Mouse (Mus musculus) stomach, embryonic 14.5 days (tissue): ENCODE measurements around the gene Chit1. TPM values are rescaled to one million over a fixed set of nuclear protein-coding genes. Genes with fewer than 3 reads are reported as not detected.

Experiments used
- ATAC-seq: fragments of 200-750 bp; cut with Nextera tagmentation; 2 replicates; pipeline ENCODE4 v1.8.0; 2017; ENCODE audit warnings: low read depth, moderate TSS enrichment; ENCODE audit not compliant: insufficient number of reproducible peaks, insufficient read depth, low FRiP score
- H3K27ac ChIP-seq: fragments of 300-500 bp; sonication (generic); 2 replicates; pipeline ENCODE4 v1.5.1; 2014; ENCODE audit warnings: mild to moderate bottlenecking, low read length, moderate library complexity, mixed read lengths
- H3K27me3 ChIP-seq: fragments of 300-500 bp; sonication (generic); 2 replicates; pipeline ENCODE4 v1.6.1; 2014; ENCODE audit warnings: low read length, control low read depth, mixed read lengths; ENCODE audit not compliant: control insufficient read depth, insufficient read depth
- H3K36me3 ChIP-seq: fragments of 300-500 bp; sonication (generic); 2 replicates; pipeline ENCODE4 v1.6.1; 2014; ENCODE audit warnings: mild to moderate bottlenecking, control low read depth, low read length, moderate library complexity, mixed read lengths; ENCODE audit not compliant: control insufficient read depth, insufficient read depth
- H3K4me1 ChIP-seq: fragments of 300-500 bp; sonication (generic); 2 replicates; pipeline ENCODE4 v1.6.1; 2014; ENCODE audit warnings: low read length, control low read depth, mixed read lengths; ENCODE audit not compliant: control insufficient read depth, insufficient read depth
- H3K4me2 ChIP-seq: fragments of 300-500 bp; sonication (generic); replicated peaks from 2 replicates; pipeline ENCODE4 v1.6.1; 2014; ENCODE audit warnings: low read depth, low read length, control low read depth
- H3K4me3 ChIP-seq: fragments of 300-500 bp; sonication (generic); 2 replicates; pipeline ENCODE4 v1.5.1; 2014; ENCODE audit warnings: low read depth, low read length, control low read depth
- H3K9ac ChIP-seq: fragments of 300-500 bp; sonication (generic); replicated peaks from 2 replicates; pipeline ENCODE4 v1.6.1; 2014; ENCODE audit warnings: low read depth, mild to moderate bottlenecking, control low read depth, low read length, moderate library complexity, mixed read lengths
- H3K9me3 ChIP-seq: fragments of 300-500 bp; sonication (generic); 2 replicates; pipeline ENCODE4 v1.6.1; 2016; ENCODE audit warnings: low read depth, low read length, control low read depth; ENCODE audit not compliant: control insufficient read depth
- WGBS: fragments of 180-500 bp; shearing (Covaris S2); extraction: QIAGEN DNeasy Blood & Tissue Kit; methylation state at CpG from one replicate; pipeline ENCODE4 v1.1.7; 2014; 5-methylcytosine and 5-hydroxymethylcytosine counted together
- polyA plus RNA-seq: library from polyadenylated mRNA; unstranded; fragments of >200 nt; fragmentation: Nextera tagmentation; extraction: Ambion mirVana; gene quantifications from 2 replicates; pipeline ENCODE4 v1.2.1, GENCODE M21; 2014

Gene Chit1
- polyA plus RNA-seq, 1 experiment from 2014 or later: not detected

GRCm38 (mm10) chr1:134082987-134083516 lies 28.0 kb upstream of the Chit1 start:
- H3K9ac ChIP-seq: no peak overlapping the region

DNA sequence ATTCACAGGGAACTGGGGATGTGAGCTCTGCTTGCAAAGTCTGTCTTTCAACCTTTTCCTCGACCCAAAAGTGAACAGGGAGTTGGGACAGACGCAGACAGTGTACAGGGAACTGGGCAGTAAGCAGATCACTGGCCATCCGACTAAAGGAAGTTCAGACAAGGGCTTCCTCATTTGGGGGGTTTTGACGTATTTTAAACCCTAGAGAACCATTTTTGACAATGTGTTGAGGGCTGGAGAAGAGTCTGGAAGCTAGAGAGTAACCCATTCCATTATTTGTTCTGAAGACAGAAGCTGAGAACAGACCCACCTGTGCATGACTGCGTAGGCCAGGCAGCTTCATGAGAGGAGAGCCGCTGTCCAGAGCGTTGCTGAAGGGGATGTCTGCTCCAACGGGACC lies 27.4 kb upstream of the Chit1 start:
- Histone ChIP-seq H3K9ac (no peak overlapping the region), H3K4me1 (peaks cover 17% of the 10 kb centered on the region), H3K4me3 (no peak overlapping the region), H3K27me3 (no peaks in the 10 kb centered on the region), H3K4me2 (no peak overlapping the region), H3K27ac (no peak overlapping the region), H3K9me3 (no peaks in the 10 kb centered on the region), H3K36me3 (no peaks in the 10 kb centered on the region)
- ATAC-seq: no peak
- 78% methylated on average over 8 of the region's 8 CpGs for whole genome bisulfite sequencing

More at GRCm38 (mm10) chr1:134082987-134083516, 28.0 kb upstream of the Chit1 start:
- Histone ChIP-seq H3K4me1 (peaks cover 20% of the 10 kb centered on the region), H3K36me3 (no peaks in the 10 kb centered on the region), H3K27ac (no peak overlapping the region), H3K4me2 (no peak overlapping the region), H3K9me3 (no peaks in the 10 kb centered on the region), H3K4me3 (no peak overlapping the region), H3K27me3 (no peaks in the 10 kb centered on the region)
- WGBS: 50% methylated on average over 11 of the region's 11 CpGs
- ATAC-seq: no peak

- 78% methylated on average over 3 of the region's 3 CpGs for WGBS
- no peak for ATAC-seq
These were observed 26.9 kb upstream of the Chit1 start for GRCm38 (mm10) chr1:134084128-134084527.

DNA sequence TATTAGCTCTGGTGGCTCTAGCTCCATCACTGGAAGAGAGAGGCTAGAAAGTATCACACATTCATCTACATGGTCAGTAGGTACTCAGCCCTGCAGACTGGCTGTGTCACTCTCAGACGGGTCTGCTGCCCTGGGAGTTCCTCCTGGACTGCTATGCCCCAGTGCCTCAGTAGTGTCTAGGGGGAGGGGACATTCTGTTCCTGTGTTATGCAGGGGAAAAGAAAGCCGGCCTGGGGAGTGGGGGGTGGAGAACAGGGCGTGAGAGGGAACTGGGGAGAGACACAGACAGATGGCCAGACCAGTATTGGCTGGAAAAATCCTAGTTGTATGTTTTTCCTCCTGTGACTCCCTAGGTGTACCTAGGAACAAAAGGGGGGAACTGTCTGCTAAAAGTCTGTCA lies 25.0 kb upstream of the Chit1 start:
- peaks cover 14% of the 10 kb centered on the region for H3K4me1 ChIP-seq
- no peak overlapping the region for H3K9ac ChIP-seq
- no peaks in the 10 kb centered on the region for H3K36me3 ChIP-seq
- no peaks in the 10 kb centered on the region for H3K27me3 ChIP-seq
- H3K4me2 ChIP-seq: no peak overlapping the region
- ATAC-seq: no peak
- WGBS: 34% methylated on average over 3 of the region's 3 CpGs
- no peak overlapping the region for H3K4me3 ChIP-seq
- no peaks in the 10 kb centered on the region for H3K9me3 ChIP-seq
- no peak overlapping the region for H3K27ac ChIP-seq

More at GRCm38 (mm10) chr1:134084128-134084527, 26.9 kb upstream of the Chit1 start:
- no peak overlapping the region for H3K9ac ChIP-seq
- H3K4me1 ChIP-seq: peaks cover 17% of the 10 kb centered on the region
- no peak overlapping the region for H3K27ac ChIP-seq
- H3K27me3 ChIP-seq: no peaks in the 10 kb centered on the region
- no peak overlapping the region for H3K4me2 ChIP-seq
- no peaks in the 10 kb centered on the region for H3K36me3 ChIP-seq
- H3K4me3 ChIP-seq: no peak overlapping the region
- no peaks in the 10 kb centered on the region for H3K9me3 ChIP-seq

- Histone ChIP-seq H3K4me1 (peaks cover 14% of the 10 kb centered on the region), H3K9me3 (no peaks in the 10 kb centered on the region), H3K27ac (no peak overlapping the region), H3K4me3 (no peak overlapping the region), H3K27me3 (no peaks in the 10 kb centered on the region), H3K4me2 (no peak overlapping the region), H3K9ac (0 out of 2 replicates have a peak overlapping the region, but pooled peaks have one; percentile 22), H3K36me3 (no peaks in the 10 kb centered on the region)
- ATAC-seq: peak; percentile 53; the same call in 1 of the 2 replicates
- WGBS: 49% methylated on average over 16 of the region's 16 CpGs
These were observed 24.1 kb upstream of the Chit1 start for GRCm38 (mm10) chr1:134086811-134087398.

DNA sequence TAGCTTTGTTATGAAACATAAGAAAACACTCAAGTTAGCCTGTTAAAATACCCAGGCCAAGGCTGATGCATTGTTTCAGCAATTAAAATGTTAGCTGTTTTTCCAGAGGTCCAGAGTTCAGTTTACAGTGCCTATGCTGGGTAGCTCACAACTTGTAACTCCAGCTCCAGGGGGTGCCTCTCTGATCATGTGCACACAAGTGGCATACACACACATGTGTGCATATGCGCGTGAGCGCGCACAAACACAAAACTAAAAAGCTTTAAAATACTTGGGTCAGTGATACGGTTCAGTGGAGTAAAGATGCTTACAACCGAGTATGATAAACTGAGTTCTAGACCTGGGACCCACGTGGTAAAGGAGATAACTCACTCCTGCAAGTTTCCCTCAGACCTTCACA lies 22.0 kb upstream of the Chit1 start:
- no peak overlapping the region for H3K4me2 ChIP-seq
- H3K4me3 ChIP-seq: no peak overlapping the region
- 83% methylated on average over 7 of the region's 7 CpGs for WGBS
- ATAC-seq: no peak
- no peak overlapping the region for H3K27ac ChIP-seq
- peaks cover 31% of the 10 kb centered on the region for H3K4me1 ChIP-seq
- H3K9ac ChIP-seq: no peak overlapping the region
- H3K27me3 ChIP-seq: no peaks in the 10 kb centered on the region
- no peaks in the 10 kb centered on the region for H3K36me3 ChIP-seq
- H3K9me3 ChIP-seq: no peaks in the 10 kb centered on the region

- WGBS: 71% methylated on average over 3 of the region's 3 CpGs
- no peaks in the 10 kb centered on the region for H3K36me3 ChIP-seq
- H3K4me2 ChIP-seq: 0 out of 2 replicates have a peak overlapping the region, but pooled peaks have one; percentile 76
- no peak for ATAC-seq
- H3K27me3 ChIP-seq: no peaks in the 10 kb centered on the region
- H3K9me3 ChIP-seq: no peaks in the 10 kb centered on the region
- 0 out of 2 replicates have a peak overlapping the region, but pooled peaks have one; percentile 88 for H3K27ac ChIP-seq
- H3K4me1 ChIP-seq: peaks cover 43% of the 10 kb centered on the region
- no peak overlapping the region for H3K4me3 ChIP-seq
- no peak overlapping the region for H3K9ac ChIP-seq
These were observed 19.2 kb upstream of the Chit1 start for GRCm38 (mm10) chr1:134091851-134092250.

DNA sequence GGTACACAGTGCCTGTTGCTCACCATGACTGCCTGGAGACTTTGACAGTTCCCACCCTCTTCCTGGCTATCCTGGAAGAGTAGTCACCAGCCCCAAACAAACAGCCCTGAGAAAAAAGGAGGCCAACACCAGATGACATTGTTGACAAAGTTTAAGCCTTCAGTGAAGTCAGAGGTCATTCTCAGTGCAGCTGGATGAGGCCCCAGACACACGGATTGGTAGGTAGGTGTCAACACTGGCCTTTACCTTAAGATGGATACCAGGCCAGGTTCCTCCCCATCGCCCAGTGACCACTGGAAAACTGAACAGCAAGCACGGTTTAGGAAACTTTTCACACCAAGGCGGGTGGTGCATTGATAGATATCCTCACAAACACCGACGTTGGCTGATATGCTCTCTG lies 18.7 kb upstream of the Chit1 start:
- H3K4me1 ChIP-seq: peaks cover 45% of the 10 kb centered on the region
- peak overlapping the region; percentile 32 for H3K4me3 ChIP-seq
- no peak for ATAC-seq
- peak overlapping the region; percentile 76 for H3K4me2 ChIP-seq
- WGBS: 17% methylated on average over 6 of the region's 6 CpGs
- H3K27ac ChIP-seq: peak overlapping the region; percentile 88
- no peaks in the 10 kb centered on the region for H3K36me3 ChIP-seq
- H3K9ac ChIP-seq: peak overlapping the region; percentile 43; the same call in 1 of the 2 replicates
- no peaks in the 10 kb centered on the region for H3K9me3 ChIP-seq
- no peaks in the 10 kb centered on the region for H3K27me3 ChIP-seq
